Mouse (Mus musculus): ENCODE measurements around the gene Prpf38b. TPM values are rescaled to one million over a fixed set of nuclear protein-coding genes. Genes with fewer than 3 reads are reported as not detected.
A peak's percentile ranks its signal among the peaks of the same experiment; 100 is the strongest.
"Not testable (repeated sequence)": the region's sequence is repeated elsewhere in the genome, so short reads cannot be mapped to it uniquely, and the experiment has no call there.

Gene Prpf38b
- total RNA-seq, 2 experiments from 2014 or later, result 113 to 237 TPM

DNA sequence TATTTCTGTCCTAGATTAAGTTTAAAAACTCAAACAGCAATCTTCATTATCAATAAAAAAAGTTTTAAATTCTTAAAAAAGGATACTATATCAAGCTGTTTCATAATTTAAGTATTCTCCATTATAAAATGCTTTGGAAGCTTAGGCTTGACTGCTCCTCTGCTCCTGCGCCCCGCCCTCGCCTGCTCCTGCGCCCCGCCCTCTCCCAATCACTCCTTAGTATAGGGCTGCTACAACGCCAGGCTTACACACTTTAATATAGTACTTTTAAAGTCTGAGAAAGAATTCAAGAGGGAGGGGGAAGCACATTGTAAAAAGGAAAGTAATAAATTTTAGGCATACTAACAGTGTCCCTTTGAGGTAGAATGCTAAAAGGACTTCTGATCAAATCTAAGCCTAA lies 8.6 kb downstream of the Prpf38b start:
- ATAC-seq (replicated peaks; ENCODE audit: poor library complexity, severe bottlenecking), result no peak

GRCm38 (mm10) chr3:108902038-108902437 lies 9.5 kb downstream of the Prpf38b start:
- 0 out of 2 replicates have a peak, but pooled peaks have one; percentile 26 for ATAC-seq (replicated peaks; ENCODE audit: poor library complexity, severe bottlenecking)

GRCm38 (mm10) chr3:108900681-108901080 lies 10.8 kb downstream of the Prpf38b start:
- no peak for ATAC-seq (replicated peaks; ENCODE audit: poor library complexity, severe bottlenecking)

DNA sequence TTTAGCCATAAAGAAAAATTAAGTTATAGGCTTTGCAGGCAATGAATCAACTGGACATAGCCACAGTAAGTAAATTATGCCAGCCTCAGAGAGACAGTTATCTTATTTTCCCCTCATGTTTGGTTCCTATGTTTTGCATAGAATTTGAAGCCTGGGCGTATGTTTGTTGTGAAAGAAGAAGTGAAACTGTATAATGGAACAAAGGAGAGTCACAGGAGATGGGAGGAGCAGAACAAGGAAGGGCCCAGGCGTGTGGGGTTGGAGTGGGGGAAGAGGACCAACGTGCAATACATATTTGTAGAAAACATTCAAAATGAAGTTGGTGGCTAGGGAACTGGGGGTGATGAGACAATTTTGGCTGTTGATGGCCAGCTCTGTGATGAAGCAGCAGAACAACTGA lies 11.4 kb downstream of the Prpf38b start:
- ATAC-seq (replicated peaks; ENCODE audit: poor library complexity, severe bottlenecking), result peak; percentile 95

- ATAC-seq (replicated peaks; ENCODE audit: poor library complexity, severe bottlenecking), result no peak
Measured at GRCm38 (mm10) chr3:108898640-108899039, 12.9 kb downstream of the Prpf38b start.

- ATAC-seq (replicated peaks; ENCODE audit: poor library complexity, severe bottlenecking), result peak; percentile 37
Measured at GRCm38 (mm10) chr3:108892914-108893313, 18.6 kb downstream of the Prpf38b start.

DNA sequence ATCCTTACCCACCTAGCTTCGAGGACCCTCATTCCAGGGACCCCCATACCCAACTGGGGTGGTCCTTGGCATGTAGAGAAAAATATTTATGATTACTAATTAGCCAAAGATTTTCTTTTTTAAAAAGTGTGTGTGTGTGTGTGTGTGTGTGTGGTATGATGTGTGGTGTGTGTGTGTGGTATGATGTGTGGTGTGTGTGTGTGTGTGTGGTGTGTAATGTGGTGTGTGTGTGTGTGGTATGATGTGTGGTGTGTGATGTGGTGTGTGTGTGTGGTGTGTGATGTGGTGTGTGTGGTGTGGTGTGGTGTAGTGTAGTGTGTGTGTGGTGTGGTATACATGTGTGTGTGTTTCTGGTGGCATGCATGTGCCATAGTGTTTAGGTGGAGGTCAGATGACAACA lies 19.4 kb downstream of the Prpf38b start:
- no peak for ATAC-seq (replicated peaks; ENCODE audit: poor library complexity, severe bottlenecking)

DNA sequence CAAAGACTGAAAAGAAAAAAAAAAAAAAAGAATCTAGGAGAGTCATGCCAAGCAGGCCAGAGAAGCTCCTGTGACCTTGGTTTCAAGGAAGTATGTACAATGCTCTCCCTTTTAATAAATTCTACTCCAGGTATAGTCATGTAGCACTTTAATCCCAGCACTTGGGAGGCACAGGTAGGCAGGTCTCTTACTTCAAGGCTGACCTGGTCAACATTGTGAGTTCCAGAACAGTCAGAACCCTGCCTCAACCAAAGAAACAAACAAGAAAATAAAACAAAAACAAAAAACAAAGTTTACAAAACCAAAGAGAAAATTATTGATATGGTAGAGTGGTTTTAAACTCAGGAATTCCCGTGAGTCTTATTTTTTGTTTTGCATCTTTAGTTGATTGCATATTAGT lies 21.6 kb downstream of the Prpf38b start, which contains the start of gene Fndc7:
TSS of gene Fndc7 (minus strand) at position 101 of the 400 bp plus-strand sequence.
- ATAC-seq (replicated peaks; ENCODE audit: poor library complexity, severe bottlenecking), result no peak

DNA sequence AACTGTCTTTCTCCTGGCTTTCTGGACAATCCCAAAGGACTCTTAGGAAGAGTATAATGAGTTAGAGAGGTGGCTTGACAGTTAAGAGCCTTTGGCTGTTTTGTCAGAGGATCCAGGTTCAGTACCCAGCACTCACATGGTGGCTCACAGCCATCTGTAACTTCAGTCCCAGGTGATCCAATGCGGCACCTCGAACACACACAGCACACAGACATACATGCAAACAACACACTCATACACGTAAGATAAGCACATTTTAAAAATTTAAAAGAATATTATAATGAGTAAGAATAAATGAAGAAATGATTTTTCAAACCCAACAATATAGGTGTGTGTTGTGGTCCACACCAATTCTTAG lies 23.9 kb downstream of the Prpf38b start:
- no peak for ATAC-seq (replicated peaks; ENCODE audit: poor library complexity, severe bottlenecking)

- no peak for ATAC-seq (replicated peaks; ENCODE audit: poor library complexity, severe bottlenecking)
Measured at GRCm38 (mm10) chr3:108886934-108887617, 24.5 kb downstream of the Prpf38b start.

- ATAC-seq (replicated peaks; ENCODE audit: poor library complexity, severe bottlenecking), result peak; percentile 73
Measured at GRCm38 (mm10) chr3:108885686-108886530, 25.6 kb downstream of the Prpf38b start.

- peak; percentile 59 for ATAC-seq (replicated peaks; ENCODE audit: poor library complexity, severe bottlenecking)
Measured at GRCm38 (mm10) chr3:108884706-108885289, 26.7 kb downstream of the Prpf38b start.

DNA sequence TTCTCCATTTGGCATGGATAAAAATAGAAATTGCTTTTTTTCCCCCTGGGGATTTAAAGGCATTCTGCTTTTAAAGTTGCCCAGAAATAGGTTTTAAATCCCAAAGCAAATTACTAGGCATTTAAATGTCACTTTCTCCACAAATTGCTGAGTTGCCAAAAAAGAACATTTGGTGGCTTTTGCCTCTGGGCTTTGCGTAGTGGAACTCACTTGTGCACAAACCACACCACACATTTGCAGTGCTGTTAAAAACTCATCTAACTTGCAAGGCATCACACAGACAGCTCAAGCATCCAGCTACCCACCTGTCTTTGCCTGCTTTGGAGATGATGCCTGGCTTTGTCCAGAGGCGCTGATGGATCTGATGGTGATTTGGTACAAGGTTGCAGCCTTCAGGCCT lies 28.5 kb downstream of the Prpf38b start:
- ATAC-seq (replicated peaks; ENCODE audit: poor library complexity, severe bottlenecking), result no peak

DNA sequence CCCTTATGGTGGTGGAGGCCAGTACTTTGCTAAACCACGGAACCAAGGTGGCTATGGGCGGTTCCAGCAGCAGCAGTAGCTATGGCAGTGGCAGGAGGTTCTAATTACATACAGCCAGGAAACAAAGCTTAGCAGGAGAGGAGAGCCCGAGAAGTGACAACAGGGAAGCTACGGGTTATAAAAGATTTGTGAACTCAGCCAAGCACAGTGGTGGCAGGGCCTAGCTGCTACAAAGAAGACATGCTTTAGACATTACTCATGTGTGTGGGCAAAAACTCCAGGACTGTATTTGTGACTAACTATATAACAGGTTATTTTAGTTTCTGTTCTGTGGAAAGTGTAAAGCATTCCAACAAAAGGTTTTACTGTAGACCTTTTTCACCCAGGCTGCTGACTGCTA lies 29.7 kb downstream of the Prpf38b start:
- ATAC-seq (replicated peaks; ENCODE audit: poor library complexity, severe bottlenecking), result not testable (repeated sequence)

- peak; percentile 47 for ATAC-seq (replicated peaks; ENCODE audit: poor library complexity, severe bottlenecking)
Measured at GRCm38 (mm10) chr3:108880544-108881507, 30.7 kb downstream of the Prpf38b start.

DNA sequence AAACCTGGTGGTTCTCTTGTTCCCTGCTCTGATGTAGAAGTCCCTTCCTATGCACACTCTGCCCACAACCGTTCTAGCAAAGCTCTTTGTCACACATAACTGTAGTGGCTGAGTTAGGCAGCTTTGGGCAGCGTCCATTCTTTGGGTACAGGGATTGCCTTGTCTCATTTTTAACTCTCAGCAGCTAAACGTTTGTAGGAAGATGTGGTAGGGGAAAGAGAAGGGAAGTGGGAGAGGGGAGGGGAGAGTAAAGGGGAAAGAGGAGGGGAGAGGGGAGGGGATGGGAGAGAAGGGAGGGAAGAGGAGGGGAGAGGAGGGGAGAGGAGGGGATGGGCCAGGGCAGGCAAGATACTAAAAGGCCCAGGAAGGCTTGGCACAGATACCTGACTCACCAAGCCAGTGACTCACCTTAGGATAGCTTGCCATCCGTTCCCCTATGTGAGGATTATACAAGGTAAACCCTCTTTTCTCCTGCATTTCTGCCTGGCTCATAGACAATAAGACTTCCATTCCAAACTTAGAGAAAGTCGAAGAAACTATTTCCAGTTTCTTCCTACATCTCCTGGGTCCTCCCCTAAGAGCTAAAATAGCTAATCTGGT lies 31.6 kb downstream of the Prpf38b start:
- ATAC-seq (replicated peaks; ENCODE audit: poor library complexity, severe bottlenecking), result no peak

DNA sequence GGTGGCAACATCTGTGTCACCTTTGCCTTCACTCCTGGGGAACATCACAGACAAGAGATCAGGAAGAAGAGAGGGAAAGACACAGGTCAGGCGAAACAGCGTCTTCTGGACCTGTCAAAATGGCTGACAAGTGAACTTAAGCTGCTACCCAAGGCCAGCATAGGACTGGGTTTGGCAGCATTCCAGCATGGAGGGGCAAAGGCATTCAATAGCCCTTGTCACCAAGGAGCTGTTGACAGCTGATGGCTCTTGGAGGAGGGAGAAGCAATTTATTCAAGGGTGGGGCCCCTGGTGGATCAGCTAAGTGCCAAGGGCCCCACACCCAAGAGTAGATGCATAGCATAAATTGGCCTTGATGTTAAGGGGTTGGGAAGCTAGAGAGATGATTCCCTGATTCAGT lies 32.4 kb downstream of the Prpf38b start:
- ATAC-seq (replicated peaks; ENCODE audit: poor library complexity, severe bottlenecking), result no peak

- ATAC-seq (replicated peaks; ENCODE audit: poor library complexity, severe bottlenecking), result no peak
Measured at GRCm38 (mm10) chr3:108870631-108871030, 40.9 kb downstream of the Prpf38b start.

GRCm38 (mm10) chr3:108867449-108867848 lies 44.1 kb downstream of the Prpf38b start:
- ATAC-seq (replicated peaks; ENCODE audit: poor library complexity, severe bottlenecking), result no peak

DNA sequence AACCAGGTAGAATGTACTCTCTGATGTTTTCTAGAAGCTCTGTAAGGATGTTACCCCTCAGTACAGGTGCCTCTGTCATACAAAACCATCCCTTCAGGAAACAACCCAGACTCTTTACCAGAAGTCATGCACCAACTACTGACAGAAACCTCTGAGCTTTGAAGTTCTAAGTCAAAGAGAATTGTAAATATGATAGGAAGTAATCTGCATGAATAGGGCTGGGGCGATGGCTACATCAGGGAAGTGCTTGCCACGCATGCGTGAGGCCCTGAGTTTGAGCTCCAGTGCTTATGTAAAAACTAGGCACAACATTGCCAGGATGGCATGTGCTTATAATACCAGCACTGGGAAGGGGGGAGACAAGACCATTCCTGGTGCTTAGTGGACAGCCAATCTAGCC lies 45.9 kb downstream of the Prpf38b start:
- ATAC-seq (replicated peaks; ENCODE audit: poor library complexity, severe bottlenecking), result no peak

All from granulocyte monocyte progenitor cell, adult 5-6 weeks (primary cell).